Mouse (Mus musculus): Measurements from ENCODE around the gene Kif21a. TPM values are rescaled to one million over a fixed set of nuclear protein-coding genes. Genes with fewer than 3 reads are reported as not detected.
A peak's percentile ranks its signal among the peaks of the same experiment; 100 is the strongest.

The Kif21a gene
- polyA plus RNA-seq (2016; fragmentation: Nextera tagmentation; extraction: Ambion mirVana) = 38.6 and 39.7 TPM in 2 replicates

- Histone ChIP-seq H3K27ac (peak within 1 kb of the TSS; percentile 100), H3K36me3 (no peaks in the 10 kb centered on the region), H3K9ac (peak within 1 kb of the TSS; percentile 90), H3K9me3 (replicated peaks) (no peaks in the 10 kb centered on the region), H3K4me3 (peak within 1 kb of the TSS; percentile 71), H3K4me1 (peaks cover 19% of the 10 kb centered on the region), H3K27me3 (no peaks in the 10 kb centered on the region), H3K4me2 (replicated peaks) (peak within 1 kb of the TSS; percentile 81)
- under 1% methylated on average over 50 of the region's 89 CpGs for WGBS
- ATAC-seq (ENCODE audit: low FRiP score) = peak; percentile 92
These were observed at the start of gene Kif21a for GRCm38 (mm10) chr15:91049496-91050441. Gene Kif21a (minus strand): TSS chr15:91049948.

GRCm38 (mm10) chr15:91096606-91097005 is 46.9 kb upstream of the Kif21a start:
- no peak overlapping the region for H3K4me3 ChIP-seq
- H3K9ac ChIP-seq = no peak overlapping the region
- no peak overlapping the region for H3K4me2 ChIP-seq (replicated peaks)
- H3K27me3 ChIP-seq = no peaks in the 10 kb centered on the region
- ATAC-seq (ENCODE audit: low FRiP score) = no peak
- H3K27ac ChIP-seq = no peak overlapping the region
- no peaks in the 10 kb centered on the region for H3K9me3 ChIP-seq (replicated peaks)
- no peaks in the 10 kb centered on the region for H3K36me3 ChIP-seq
- peaks cover 7% of the 10 kb centered on the region for H3K4me1 ChIP-seq
- WGBS = 85% methylated on average over 6 of the region's 6 CpGs

- no peak for ATAC-seq (ENCODE audit: low FRiP score)
- WGBS = 61% methylated on average over 7 of the region's 7 CpGs
These were observed 39.7 kb upstream of the Kif21a start for GRCm38 (mm10) chr15:91089427-91089826.

GRCm38 (mm10) chr15:91088071-91088470 is 38.3 kb upstream of the Kif21a start:
- no peak overlapping the region for H3K9ac ChIP-seq
- no peak overlapping the region for H3K27ac ChIP-seq
- no peaks in the 10 kb centered on the region for H3K36me3 ChIP-seq
- no peak overlapping the region for H3K4me2 ChIP-seq (replicated peaks)
- H3K27me3 ChIP-seq = no peaks in the 10 kb centered on the region
- H3K4me3 ChIP-seq = no peak overlapping the region
- 90% methylated on average over 12 of the region's 12 CpGs for WGBS
- no peaks in the 10 kb centered on the region for H3K9me3 ChIP-seq (replicated peaks)
- peaks cover 7% of the 10 kb centered on the region for H3K4me1 ChIP-seq
- no peak for ATAC-seq (ENCODE audit: low FRiP score)

More at GRCm38 (mm10) chr15:91089427-91089826, 39.7 kb upstream of the Kif21a start:
- no peaks in the 10 kb centered on the region for H3K27me3 ChIP-seq
- no peaks in the 10 kb centered on the region for H3K9me3 ChIP-seq (replicated peaks)
- no peak overlapping the region for H3K9ac ChIP-seq
- peaks cover 7% of the 10 kb centered on the region for H3K4me1 ChIP-seq
- no peaks in the 10 kb centered on the region for H3K36me3 ChIP-seq
- H3K4me2 ChIP-seq (replicated peaks) = no peak overlapping the region
- no peak overlapping the region for H3K27ac ChIP-seq
- no peak overlapping the region for H3K4me3 ChIP-seq

- WGBS = 23% methylated on average over 15 of the region's 15 CpGs
- H3K27me3 ChIP-seq = 0 out of 2 replicates have a peak, but pooled peaks cover 4% of the 10 kb centered on the region
These were observed 28.0 kb upstream of the Kif21a start for GRCm38 (mm10) chr15:91077457-91078410.

GRCm38 (mm10) chr15:91072440-91072839 is 22.7 kb upstream of the Kif21a start:
- no peak for ATAC-seq (ENCODE audit: low FRiP score)
- Histone ChIP-seq H3K4me2 (replicated peaks) (no peak overlapping the region), H3K4me3 (no peak overlapping the region), H3K27ac (no peak overlapping the region), H3K4me1 (no peaks in the 10 kb centered on the region), H3K36me3 (no peaks in the 10 kb centered on the region), H3K9me3 (replicated peaks) (no peaks in the 10 kb centered on the region), H3K27me3 (no peaks in the 10 kb centered on the region), H3K9ac (no peak overlapping the region)
- WGBS = 100% methylated on average over 1 of the region's 1 CpGs

More at GRCm38 (mm10) chr15:91077457-91078410, 28.0 kb upstream of the Kif21a start:
- no peak overlapping the region for H3K9ac ChIP-seq
- peak; percentile 76 for ATAC-seq (ENCODE audit: low FRiP score)
- no peaks in the 10 kb centered on the region for H3K9me3 ChIP-seq (replicated peaks)
- no peaks in the 10 kb centered on the region for H3K36me3 ChIP-seq
- H3K4me3 ChIP-seq = no peak overlapping the region
- H3K27ac ChIP-seq = 0 out of 2 replicates have a peak overlapping the region, but pooled peaks have one; percentile 12
- H3K4me1 ChIP-seq = peaks cover 9% of the 10 kb centered on the region
- no peak overlapping the region for H3K4me2 ChIP-seq (replicated peaks)

GRCm38 (mm10) chr15:91064310-91064826 is 14.6 kb upstream of the Kif21a start:
- Histone ChIP-seq H3K4me3 (no peak overlapping the region), H3K4me2 (replicated peaks) (no peak overlapping the region), H3K4me1 (0 out of 2 replicates have a peak, but pooled peaks cover 2% of the 10 kb centered on the region), H3K36me3 (no peaks in the 10 kb centered on the region), H3K27ac (no peak overlapping the region), H3K9me3 (replicated peaks) (0 out of 2 replicates have a peak, but pooled peaks cover 5% of the 10 kb centered on the region), H3K27me3 (no peaks in the 10 kb centered on the region), H3K9ac (no peak overlapping the region)
- ATAC-seq (ENCODE audit: low FRiP score) = no peak
- 92% methylated on average over 12 of the region's 12 CpGs for WGBS

- ATAC-seq (ENCODE audit: low FRiP score) = no peak
- Histone ChIP-seq H3K36me3 (no peaks in the 10 kb centered on the region), H3K9me3 (replicated peaks) (0 out of 2 replicates have a peak, but pooled peaks cover 5% of the 10 kb centered on the region), H3K4me2 (replicated peaks) (no peak overlapping the region), H3K4me3 (no peak overlapping the region), H3K27me3 (no peaks in the 10 kb centered on the region), H3K4me1 (0 out of 2 replicates have a peak, but pooled peaks cover 2% of the 10 kb centered on the region), H3K9ac (no peak overlapping the region), H3K27ac (no peak overlapping the region)
- WGBS = 67% methylated on average over 7 of the region's 7 CpGs
These were observed 14.1 kb upstream of the Kif21a start for GRCm38 (mm10) chr15:91063845-91064244.

GRCm38 (mm10) chr15:91056866-91057342 is 7.2 kb upstream of the Kif21a start:
- 50% methylated on average over 3 of the region's 3 CpGs for WGBS
- Histone ChIP-seq H3K9me3 (replicated peaks) (0 out of 2 replicates have a peak, but pooled peaks cover 5% of the 10 kb centered on the region), H3K4me1 (peaks cover 10% of the 10 kb centered on the region), H3K4me3 (no peak overlapping the region), H3K27ac (0 out of 2 replicates have a peak overlapping the region, but pooled peaks have one; percentile 40), H3K27me3 (no peaks in the 10 kb centered on the region), H3K9ac (no peak overlapping the region), H3K36me3 (no peaks in the 10 kb centered on the region), H3K4me2 (replicated peaks) (no peak overlapping the region)
- ATAC-seq (ENCODE audit: low FRiP score) = peak; percentile 17; the same call in 1 of the 2 replicates

GRCm38 (mm10) chr15:91056176-91056865 is 6.6 kb upstream of the Kif21a start:
- peak; percentile 89 for ATAC-seq (ENCODE audit: low FRiP score)
- Histone ChIP-seq H3K4me1 (peaks cover 10% of the 10 kb centered on the region), H3K27me3 (no peaks in the 10 kb centered on the region), H3K4me2 (replicated peaks) (no peak overlapping the region), H3K9me3 (replicated peaks) (0 out of 2 replicates have a peak, but pooled peaks cover 5% of the 10 kb centered on the region), H3K4me3 (no peak overlapping the region), H3K9ac (no peak overlapping the region), H3K36me3 (no peaks in the 10 kb centered on the region), H3K27ac (0 out of 2 replicates have a peak overlapping the region, but pooled peaks have one; percentile 40)
- 29% methylated on average over 5 of the region's 5 CpGs for WGBS

- H3K4me3 ChIP-seq = peak overlapping the region; percentile 71
- no peaks in the 10 kb centered on the region for H3K36me3 ChIP-seq
- H3K4me1 ChIP-seq = peaks cover 19% of the 10 kb centered on the region
- WGBS = under 1% methylated on average over 32 of the region's 47 CpGs
- ATAC-seq (ENCODE audit: low FRiP score) = peak; percentile 57
- H3K27ac ChIP-seq = peak overlapping the region; percentile 100
- no peaks in the 10 kb centered on the region for H3K9me3 ChIP-seq (replicated peaks)
- peak overlapping the region; percentile 81 for H3K4me2 ChIP-seq (replicated peaks)
- H3K9ac ChIP-seq = peak overlapping the region; percentile 90
- H3K27me3 ChIP-seq = no peaks in the 10 kb centered on the region
These were observed 725 bp downstream of the Kif21a start for GRCm38 (mm10) chr15:91048951-91049495.
